Mouse (Mus musculus): ENCODE data around the gene Cybc1. TPM values are rescaled to one million over a fixed set of nuclear protein-coding genes. Genes with fewer than 3 reads are reported as not detected.
A peak's percentile ranks its signal among the peaks of the same experiment; 100 is the strongest.

Cybc1 gene
- polyA plus RNA-seq, 1 experiment from 2014 or later, result 36.7 TPM

DNA sequence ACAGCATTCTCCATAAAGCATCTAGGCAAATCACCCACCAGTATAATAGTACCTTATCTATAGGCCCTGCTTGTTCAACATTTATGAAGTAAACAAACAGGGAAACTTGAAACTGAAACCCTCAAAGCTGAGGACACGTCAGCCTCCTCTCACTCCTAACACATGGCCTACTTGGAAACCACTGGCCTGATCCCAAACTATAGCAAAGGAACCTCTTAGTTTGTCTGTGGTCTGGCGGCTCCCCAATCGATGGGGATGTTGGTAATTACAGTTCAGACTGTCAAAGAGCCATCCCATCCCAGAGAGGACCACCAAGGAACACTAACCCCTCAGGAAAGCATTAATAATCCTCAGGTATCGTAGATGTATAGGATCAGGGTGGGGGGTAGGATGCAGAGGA, 29.3 kb downstream of the Cybc1 start:
- 82% methylated on average over 4 of the region's 4 CpGs for WGBS
- Histone ChIP-seq H3K9me3 (ENCODE audit: control insufficient read depth, low read length) (no peaks in the 10 kb centered on the region), H3K36me3 (ENCODE audit: control insufficient read depth, insufficient read depth, low read length) (no peaks in the 10 kb centered on the region), H3K27me3 (ENCODE audit: control insufficient read depth, insufficient read depth, low read length) (no peaks in the 10 kb centered on the region), H3K4me2 (ENCODE audit: low read depth, severe bottlenecking) (no peak overlapping the region), H3K27ac (replicated peaks; ENCODE audit: low read depth, low read length) (no peak overlapping the region), H3K4me3 (ENCODE audit: low read depth, low read length) (no peak overlapping the region), H3K4me1 (ENCODE audit: control insufficient read depth, insufficient read depth, low read length) (peaks cover 4% of the 10 kb centered on the region; the same call in 1 of the 2 replicates), H3K9ac (ENCODE audit: low read length) (no peak overlapping the region)
- ATAC-seq (ENCODE audit: insufficient number of reproducible peaks, low FRiP score, low TSS enrichment, low read depth) (no peak), DNase-seq (ENCODE audit: low spot score) (no peak)

DNA sequence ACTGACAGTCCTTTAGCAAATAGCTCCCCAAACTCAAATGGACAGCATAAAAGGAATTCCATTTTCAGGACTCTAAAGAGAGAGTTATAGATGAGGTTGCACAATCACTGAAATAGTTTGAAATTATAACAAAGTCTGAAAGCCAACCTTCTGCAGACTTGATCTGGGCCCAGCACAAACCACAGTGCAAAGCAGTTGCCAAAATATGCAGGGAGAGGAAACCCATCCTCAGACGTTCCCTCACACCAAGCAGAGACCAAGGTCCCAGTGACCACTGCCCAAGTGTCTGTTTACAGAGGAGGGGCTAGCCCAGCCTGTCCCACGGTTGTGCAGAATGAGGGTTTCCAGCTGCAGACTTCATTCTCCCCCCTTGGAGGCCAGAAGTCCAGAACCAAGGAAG, 30.5 kb downstream of the Cybc1 start:
- 35% methylated on average over 2 of the region's 2 CpGs for WGBS

DNA sequence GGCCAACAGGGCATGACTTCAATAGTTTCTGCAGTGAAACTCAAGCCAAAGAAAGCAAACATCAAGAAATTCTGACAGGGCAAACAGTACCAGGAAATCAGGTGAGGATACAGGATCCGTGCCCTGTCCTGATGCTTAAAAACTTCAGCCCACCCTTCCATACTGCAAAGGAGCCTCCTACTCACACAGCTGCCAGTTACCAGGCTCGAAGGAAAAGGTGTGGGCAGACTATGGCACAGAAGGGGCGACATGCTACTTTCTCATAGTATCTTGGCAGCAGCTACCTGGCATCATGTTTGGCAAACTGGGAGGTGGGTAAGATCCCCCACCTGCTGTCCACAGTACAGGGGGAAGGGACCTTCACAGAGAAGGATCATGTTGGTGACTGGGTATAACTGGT, 35.7 kb downstream of the Cybc1 start:
- WGBS, result 81% methylated on average over 3 of the region's 3 CpGs

More for the DNA sequence above, 30.5 kb downstream of the Cybc1 start:
- H3K4me2 ChIP-seq (ENCODE audit: low read depth, severe bottlenecking), result no peak overlapping the region
- H3K9ac ChIP-seq (ENCODE audit: low read length), result no peak overlapping the region
- no peak for ATAC-seq (ENCODE audit: insufficient number of reproducible peaks, low FRiP score, low TSS enrichment, low read depth)
- no peak overlapping the region for H3K27ac ChIP-seq (replicated peaks; ENCODE audit: low read depth, low read length)
- H3K4me1 ChIP-seq (ENCODE audit: control insufficient read depth, insufficient read depth, low read length), result 0 out of 2 replicates have a peak, but pooled peaks cover 1% of the 10 kb centered on the region
- DNase-seq (ENCODE audit: low spot score), result no peak
- no peaks in the 10 kb centered on the region for H3K27me3 ChIP-seq (ENCODE audit: control insufficient read depth, insufficient read depth, low read length)
- H3K36me3 ChIP-seq (ENCODE audit: control insufficient read depth, insufficient read depth, low read length), result no peaks in the 10 kb centered on the region
- H3K4me3 ChIP-seq (ENCODE audit: low read depth, low read length), result no peak overlapping the region
- H3K9me3 ChIP-seq (ENCODE audit: control insufficient read depth, low read length), result no peaks in the 10 kb centered on the region

DNA sequence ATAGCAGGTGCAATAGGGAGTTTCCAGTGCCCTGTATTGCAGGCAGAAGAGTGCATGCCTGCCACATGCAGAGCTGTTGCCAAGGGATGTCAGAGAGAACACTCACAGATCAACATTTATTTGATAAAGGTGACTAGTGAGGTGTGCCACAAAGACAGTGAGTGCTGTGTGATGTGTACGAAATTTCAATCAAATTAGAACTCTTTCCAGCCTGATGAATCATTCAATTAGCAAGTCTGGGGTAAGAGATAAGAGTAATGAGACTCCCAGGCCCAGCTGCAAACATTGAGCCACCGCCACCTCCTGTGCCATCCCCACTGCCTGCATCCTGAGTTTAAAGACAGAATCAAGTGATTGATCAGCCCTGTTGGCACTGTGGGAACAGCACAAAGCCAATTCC, 36.4 kb downstream of the Cybc1 start:
- H3K4me1 ChIP-seq (ENCODE audit: control insufficient read depth, insufficient read depth, low read length), result no peaks in the 10 kb centered on the region
- no peak overlapping the region for H3K4me2 ChIP-seq (ENCODE audit: low read depth, severe bottlenecking)
- H3K36me3 ChIP-seq (ENCODE audit: control insufficient read depth, insufficient read depth, low read length), result no peaks in the 10 kb centered on the region
- no peak overlapping the region for H3K4me3 ChIP-seq (ENCODE audit: low read depth, low read length)
- 80% methylated on average over 2 of the region's 2 CpGs for WGBS
- no peak for DNase-seq (ENCODE audit: low spot score)
- H3K27ac ChIP-seq (replicated peaks; ENCODE audit: low read depth, low read length), result no peak overlapping the region
- H3K27me3 ChIP-seq (ENCODE audit: control insufficient read depth, insufficient read depth, low read length), result no peaks in the 10 kb centered on the region
- ATAC-seq (ENCODE audit: insufficient number of reproducible peaks, low FRiP score, low TSS enrichment, low read depth), result no peak
- H3K9ac ChIP-seq (ENCODE audit: low read length), result no peak overlapping the region
- H3K9me3 ChIP-seq (ENCODE audit: control insufficient read depth, low read length), result no peaks in the 10 kb centered on the region

More for the DNA sequence above, 35.7 kb downstream of the Cybc1 start:
- Histone ChIP-seq H3K9me3 (ENCODE audit: control insufficient read depth, low read length) (no peaks in the 10 kb centered on the region), H3K4me1 (ENCODE audit: control insufficient read depth, insufficient read depth, low read length) (no peaks in the 10 kb centered on the region), H3K9ac (ENCODE audit: low read length) (no peak overlapping the region), H3K4me3 (ENCODE audit: low read depth, low read length) (no peak overlapping the region), H3K27me3 (ENCODE audit: control insufficient read depth, insufficient read depth, low read length) (no peaks in the 10 kb centered on the region), H3K27ac (replicated peaks; ENCODE audit: low read depth, low read length) (no peak overlapping the region), H3K36me3 (ENCODE audit: control insufficient read depth, insufficient read depth, low read length) (no peaks in the 10 kb centered on the region), H3K4me2 (ENCODE audit: low read depth, severe bottlenecking) (no peak overlapping the region)
- no peak for DNase-seq (ENCODE audit: low spot score)
- no peak for ATAC-seq (ENCODE audit: insufficient number of reproducible peaks, low FRiP score, low TSS enrichment, low read depth)

DNA sequence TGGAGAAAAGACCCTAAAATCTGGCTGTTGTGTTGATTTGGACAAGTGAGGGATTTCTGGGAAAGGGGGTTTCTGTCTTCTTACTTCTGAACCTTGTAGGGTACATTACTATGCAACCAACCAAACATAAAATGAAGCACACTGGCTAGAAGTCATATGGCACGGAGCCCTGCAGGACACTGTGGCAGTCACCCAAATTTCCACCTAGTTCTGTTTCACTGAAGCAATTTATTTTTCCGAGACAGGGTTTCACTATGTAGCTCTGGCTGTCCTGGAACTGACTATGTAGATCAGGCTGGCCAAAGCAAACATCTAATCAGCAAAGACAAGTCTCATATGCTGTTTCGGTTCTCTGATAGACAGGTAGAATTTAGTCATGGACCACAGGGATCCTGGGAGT, 39.4 kb downstream of the Cybc1 start:
- H3K9me3 ChIP-seq (ENCODE audit: control insufficient read depth, low read length), result no peaks in the 10 kb centered on the region
- 91% methylated on average over 3 of the region's 3 CpGs for WGBS
- H3K4me2 ChIP-seq (ENCODE audit: low read depth, severe bottlenecking), result no peak overlapping the region
- no peaks in the 10 kb centered on the region for H3K27me3 ChIP-seq (ENCODE audit: control insufficient read depth, insufficient read depth, low read length)
- no peak overlapping the region for H3K9ac ChIP-seq (ENCODE audit: low read length)
- no peak overlapping the region for H3K4me3 ChIP-seq (ENCODE audit: low read depth, low read length)
- no peak overlapping the region for H3K27ac ChIP-seq (replicated peaks; ENCODE audit: low read depth, low read length)
- DNase-seq (ENCODE audit: low spot score) (no peak), ATAC-seq (ENCODE audit: insufficient number of reproducible peaks, low FRiP score, low TSS enrichment, low read depth) (no peak)
- H3K36me3 ChIP-seq (ENCODE audit: control insufficient read depth, insufficient read depth, low read length), result no peaks in the 10 kb centered on the region; the same call in 1 of the 2 replicates
- no peaks in the 10 kb centered on the region for H3K4me1 ChIP-seq (ENCODE audit: control insufficient read depth, insufficient read depth, low read length)

DNA sequence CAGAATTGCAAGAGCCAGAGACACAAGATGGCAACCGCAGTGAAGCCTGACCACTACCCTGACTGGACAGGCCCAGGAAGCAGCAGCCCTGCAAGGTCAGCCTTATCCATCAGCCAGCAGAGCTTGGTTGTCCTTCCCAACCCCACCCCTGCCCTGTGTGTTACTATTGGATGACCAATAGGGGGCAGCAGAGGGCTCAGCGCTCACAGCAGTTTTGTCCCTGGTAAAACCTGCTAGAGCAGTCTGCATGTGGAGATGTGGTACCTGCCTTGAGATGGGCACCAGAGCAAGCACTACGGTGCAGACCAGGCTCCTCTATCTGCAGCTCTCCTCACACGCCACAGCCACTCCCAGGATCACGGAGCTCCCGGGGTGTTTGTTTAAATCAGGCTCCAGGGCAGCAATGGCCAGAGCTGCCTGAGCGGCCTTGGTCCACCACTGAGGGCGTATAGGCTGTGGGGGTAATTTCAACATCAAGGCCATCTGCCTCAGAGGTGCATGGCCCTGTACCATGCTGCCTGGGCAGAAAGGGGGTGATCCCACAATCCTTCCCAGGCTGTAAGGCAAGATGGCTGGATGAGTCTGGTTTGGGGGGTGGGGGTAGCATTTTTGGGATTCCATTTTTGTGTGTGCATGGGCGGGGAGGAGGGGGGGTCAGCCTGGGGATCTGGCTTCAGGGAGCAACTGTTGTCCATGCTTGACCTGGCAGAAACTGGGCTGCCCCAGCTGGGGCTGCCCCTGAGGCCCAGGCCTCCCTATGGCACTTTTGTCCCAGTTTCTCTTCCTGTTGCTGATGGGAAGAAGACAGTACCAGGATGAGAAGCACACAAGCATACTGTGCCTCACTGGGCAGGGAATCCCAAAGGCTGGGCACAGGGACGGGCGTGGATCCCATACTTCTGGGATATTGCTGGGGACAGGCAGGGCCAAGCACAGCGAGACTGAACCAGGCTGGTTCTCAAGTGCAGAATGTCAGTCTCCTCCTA, 52.5 kb downstream of the Cybc1 start:
- Histone ChIP-seq H3K9me3 (ENCODE audit: control insufficient read depth, low read length) (no peaks in the 10 kb centered on the region), H3K27ac (replicated peaks; ENCODE audit: low read depth, low read length) (no peak overlapping the region), H3K4me2 (ENCODE audit: low read depth, severe bottlenecking) (no peak overlapping the region), H3K4me3 (ENCODE audit: low read depth, low read length) (no peak overlapping the region), H3K9ac (ENCODE audit: low read length) (no peak overlapping the region), H3K27me3 (ENCODE audit: control insufficient read depth, insufficient read depth, low read length) (no peaks in the 10 kb centered on the region), H3K36me3 (ENCODE audit: control insufficient read depth, insufficient read depth, low read length) (no peaks in the 10 kb centered on the region), H3K4me1 (ENCODE audit: control insufficient read depth, insufficient read depth, low read length) (no peaks in the 10 kb centered on the region)
- 62% methylated on average over 12 of the region's 12 CpGs for WGBS
- DNase-seq (ENCODE audit: low spot score) (peak; percentile 78), ATAC-seq (ENCODE audit: insufficient number of reproducible peaks, low FRiP score, low TSS enrichment, low read depth) (no peak)

DNA sequence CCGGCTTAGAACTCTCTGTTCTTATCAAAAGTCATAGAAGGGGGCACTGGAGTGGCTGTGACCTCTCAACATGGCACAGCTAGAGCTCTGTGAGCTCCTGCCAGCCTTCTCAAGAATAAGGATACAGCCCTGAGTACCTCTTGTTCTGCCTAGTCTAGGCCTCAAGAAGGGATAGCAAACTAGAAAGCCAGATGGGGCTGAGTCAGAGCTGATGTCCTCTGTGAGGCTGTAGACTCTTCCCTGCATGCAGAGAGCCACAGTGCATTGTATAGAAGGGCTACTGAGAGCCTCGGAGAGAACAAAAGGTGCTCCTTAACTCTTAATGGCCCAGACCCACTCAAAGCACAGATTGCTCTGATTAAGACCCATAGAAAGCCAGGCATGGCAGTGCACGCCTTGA, 54.9 kb downstream of the Cybc1 start:
- no peaks in the 10 kb centered on the region for H3K4me1 ChIP-seq (ENCODE audit: control insufficient read depth, insufficient read depth, low read length)
- H3K9ac ChIP-seq (ENCODE audit: low read length), result no peak overlapping the region
- no peaks in the 10 kb centered on the region for H3K36me3 ChIP-seq (ENCODE audit: control insufficient read depth, insufficient read depth, low read length)
- H3K4me2 ChIP-seq (ENCODE audit: low read depth, severe bottlenecking), result no peak overlapping the region
- no peak for DNase-seq (ENCODE audit: low spot score)
- no peak overlapping the region for H3K4me3 ChIP-seq (ENCODE audit: low read depth, low read length)
- WGBS, result 47% methylated on average over 3 of the region's 3 CpGs
- no peaks in the 10 kb centered on the region for H3K27me3 ChIP-seq (ENCODE audit: control insufficient read depth, insufficient read depth, low read length)
- no peaks in the 10 kb centered on the region for H3K9me3 ChIP-seq (ENCODE audit: control insufficient read depth, low read length)
- ATAC-seq (ENCODE audit: insufficient number of reproducible peaks, low FRiP score, low TSS enrichment, low read depth), result no peak
- H3K27ac ChIP-seq (replicated peaks; ENCODE audit: low read depth, low read length), result no peak overlapping the region

DNA sequence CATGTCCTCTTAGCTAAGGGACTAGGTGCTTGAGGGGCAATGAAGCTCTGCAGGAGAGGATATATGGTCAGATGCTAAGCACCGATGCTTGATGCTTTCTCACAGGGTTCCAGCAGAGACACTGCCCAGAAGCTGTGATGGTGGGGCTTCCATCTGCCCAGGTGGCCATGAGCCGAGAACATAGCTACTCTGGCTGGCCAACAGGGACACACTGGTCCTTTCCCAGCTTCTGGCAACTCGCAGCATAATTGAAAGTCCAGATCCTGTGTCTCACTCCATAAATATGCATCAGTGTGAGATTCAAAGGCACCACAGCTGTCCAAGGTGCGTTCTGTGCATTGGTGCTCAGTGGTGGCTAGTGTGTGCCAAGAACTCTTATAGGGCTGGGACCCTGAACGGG, 55.9 kb downstream of the Cybc1 start:
- no peak overlapping the region for H3K27ac ChIP-seq (replicated peaks; ENCODE audit: low read depth, low read length)
- 84% methylated on average over 5 of the region's 5 CpGs for WGBS
- H3K4me2 ChIP-seq (ENCODE audit: low read depth, severe bottlenecking), result no peak overlapping the region
- H3K9me3 ChIP-seq (ENCODE audit: control insufficient read depth, low read length), result no peaks in the 10 kb centered on the region
- no peaks in the 10 kb centered on the region for H3K27me3 ChIP-seq (ENCODE audit: control insufficient read depth, insufficient read depth, low read length)
- H3K4me1 ChIP-seq (ENCODE audit: control insufficient read depth, insufficient read depth, low read length), result no peaks in the 10 kb centered on the region
- no peak overlapping the region for H3K4me3 ChIP-seq (ENCODE audit: low read depth, low read length)
- no peak overlapping the region for H3K9ac ChIP-seq (ENCODE audit: low read length)
- DNase-seq (ENCODE audit: low spot score) (no peak), ATAC-seq (ENCODE audit: insufficient number of reproducible peaks, low FRiP score, low TSS enrichment, low read depth) (no peak)
- no peaks in the 10 kb centered on the region for H3K36me3 ChIP-seq (ENCODE audit: control insufficient read depth, insufficient read depth, low read length)

Measured in limb, embryonic 11.5 days (tissue).